Mouse (Mus musculus) kidney, embryonic 14.5 days (tissue): Measurements from ENCODE around the gene Kat14. TPM values are rescaled to one million over a fixed set of nuclear protein-coding genes. Genes with fewer than 3 reads are reported as not detected.

Experiments
- ATAC-seq: fragments of 200-750 bp; cut with Nextera tagmentation; 2 replicates; pipeline ENCODE4 v1.8.0; 2017; ENCODE audit warnings: moderate number of reproducible peaks, mild to moderate bottlenecking, moderate TSS enrichment, moderate library complexity; ENCODE audit not compliant: low FRiP score, low TSS enrichment
- H3K27ac ChIP-seq: fragments of 300-500 bp; sonication (generic); 2 replicates; pipeline ENCODE4 v1.5.1; 2014; ENCODE audit warnings: low read depth, mild to moderate bottlenecking, low read length, moderate library complexity, mixed read lengths
- H3K27me3 ChIP-seq: fragments of 300-500 bp; sonication (generic); 2 replicates; pipeline ENCODE4 v1.6.1; 2014; ENCODE audit warnings: mild to moderate bottlenecking, low read length; ENCODE audit not compliant: control insufficient read depth, insufficient read depth
- H3K36me3 ChIP-seq: fragments of 300-500 bp; sonication (generic); 2 replicates; pipeline ENCODE4 v1.6.1; 2014; ENCODE audit warnings: low read length, mixed read lengths; ENCODE audit not compliant: control insufficient read depth, insufficient read depth
- H3K4me1 ChIP-seq: fragments of 300-500 bp; sonication (generic); 2 replicates; pipeline ENCODE4 v1.6.1; 2014; ENCODE audit warnings: low read length, mixed read lengths; ENCODE audit not compliant: control insufficient read depth, insufficient read depth
- H3K4me2 ChIP-seq: fragments of 300-500 bp; sonication (generic); replicated peaks from 2 replicates; pipeline ENCODE4 v1.6.1; 2014; ENCODE audit warnings: low read depth, mild to moderate bottlenecking, low read length
- H3K4me3 ChIP-seq: fragments of 300-500 bp; sonication (generic); 2 replicates; pipeline ENCODE4 v1.5.1; 2014; ENCODE audit warnings: mild to moderate bottlenecking, low read length
- H3K9ac ChIP-seq: fragments of 300-500 bp; sonication (generic); 2 replicates; pipeline ENCODE4 v1.6.1; 2014; ENCODE audit warnings: low read depth, mild to moderate bottlenecking, low read length, moderate library complexity
- H3K9me3 ChIP-seq: fragments of 300-500 bp; sonication (generic); 2 replicates; pipeline ENCODE4 v1.6.1; 2016; ENCODE audit warnings: low read length; ENCODE audit not compliant: control insufficient read depth
- WGBS: fragments of 180-500 bp; shearing (Covaris S2); extraction: QIAGEN DNeasy Blood & Tissue Kit; methylation state at CpG from one replicate; pipeline ENCODE4 v1.1.7; 2014; 5-methylcytosine and 5-hydroxymethylcytosine counted together
- polyA plus RNA-seq: library from polyadenylated mRNA; unstranded; fragments of >200 nt; fragmentation: Nextera tagmentation; extraction: Ambion mirVana; gene quantifications from 2 replicates; pipeline ENCODE4 v1.2.1, GENCODE M21; 2014

The Kat14 gene
- polyA plus RNA-seq, 1 experiment from 2014 or later: 47.5 TPM

- H3K4me1 ChIP-seq: 0 out of 2 replicates have a peak, but pooled peaks cover 5% of the 10 kb centered on the region
- no peak overlapping the region for H3K4me2 ChIP-seq
- ATAC-seq: no peak
- no peak overlapping the region for H3K9ac ChIP-seq
- H3K4me3 ChIP-seq: no peak overlapping the region
- H3K9me3 ChIP-seq: no peaks in the 10 kb centered on the region
- WGBS: 74% methylated on average over 8 of the region's 8 CpGs
- H3K27me3 ChIP-seq: no peaks in the 10 kb centered on the region
- no peak overlapping the region for H3K27ac ChIP-seq
- H3K36me3 ChIP-seq: no peaks in the 10 kb centered on the region
Observed at GRCm38 (mm10) chr2:144428659-144429058, 59.9 kb downstream of the Kat14 start.

- 0 out of 2 replicates have a peak, but pooled peaks have one; percentile 21 for ATAC-seq
- 62% methylated on average over 7 of the region's 7 CpGs for WGBS
- H3K4me1 ChIP-seq: 0 out of 2 replicates have a peak, but pooled peaks cover 5% of the 10 kb centered on the region
- no peak overlapping the region for H3K4me2 ChIP-seq
- no peak overlapping the region for H3K27ac ChIP-seq
- H3K4me3 ChIP-seq: no peak overlapping the region
- no peaks in the 10 kb centered on the region for H3K27me3 ChIP-seq
- H3K9me3 ChIP-seq: no peaks in the 10 kb centered on the region
- no peaks in the 10 kb centered on the region for H3K36me3 ChIP-seq
- H3K9ac ChIP-seq: no peak overlapping the region
Observed at GRCm38 (mm10) chr2:144429171-144429570, 60.4 kb downstream of the Kat14 start.

GRCm38 (mm10) chr2:144431286-144431825, 62.6 kb downstream of the Kat14 start:
- H3K27me3 ChIP-seq: no peaks in the 10 kb centered on the region
- 0 out of 2 replicates have a peak, but pooled peaks cover 5% of the 10 kb centered on the region for H3K4me1 ChIP-seq
- H3K9ac ChIP-seq: no peak overlapping the region
- ATAC-seq: no peak
- WGBS: 87% methylated on average over 5 of the region's 5 CpGs
- no peaks in the 10 kb centered on the region for H3K9me3 ChIP-seq
- H3K27ac ChIP-seq: no peak overlapping the region
- no peaks in the 10 kb centered on the region for H3K36me3 ChIP-seq
- no peak overlapping the region for H3K4me2 ChIP-seq
- H3K4me3 ChIP-seq: no peak overlapping the region

- no peaks in the 10 kb centered on the region for H3K4me1 ChIP-seq
- no peak overlapping the region for H3K9ac ChIP-seq
- no peak overlapping the region for H3K27ac ChIP-seq
- 85% methylated on average over 10 of the region's 10 CpGs for WGBS
- no peaks in the 10 kb centered on the region for H3K27me3 ChIP-seq
- no peak overlapping the region for H3K4me2 ChIP-seq
- no peaks in the 10 kb centered on the region for H3K36me3 ChIP-seq
- no peak for ATAC-seq
- no peaks in the 10 kb centered on the region for H3K9me3 ChIP-seq
- H3K4me3 ChIP-seq: no peak overlapping the region
Observed at GRCm38 (mm10) chr2:144435679-144436078, 66.9 kb downstream of the Kat14 start.

- 60% methylated on average over 4 of the region's 4 CpGs for WGBS
- no peaks in the 10 kb centered on the region for H3K36me3 ChIP-seq
- no peak overlapping the region for H3K27ac ChIP-seq
- H3K27me3 ChIP-seq: no peaks in the 10 kb centered on the region
- no peaks in the 10 kb centered on the region for H3K9me3 ChIP-seq
- H3K4me1 ChIP-seq: no peaks in the 10 kb centered on the region
- ATAC-seq: no peak
- H3K4me2 ChIP-seq: no peak overlapping the region
- H3K4me3 ChIP-seq: no peak overlapping the region
- H3K9ac ChIP-seq: no peak overlapping the region
Observed at GRCm38 (mm10) chr2:144438424-144438823, 69.6 kb downstream of the Kat14 start.

GRCm38 (mm10) chr2:144439191-144439700, 70.5 kb downstream of the Kat14 start:
- Histone ChIP-seq H3K9ac (no peak overlapping the region), H3K9me3 (no peaks in the 10 kb centered on the region), H3K36me3 (no peaks in the 10 kb centered on the region), H3K4me3 (no peak overlapping the region), H3K4me1 (no peaks in the 10 kb centered on the region), H3K27ac (no peak overlapping the region), H3K27me3 (no peaks in the 10 kb centered on the region), H3K4me2 (no peak overlapping the region)
- 80% methylated on average over 3 of the region's 3 CpGs for WGBS
- ATAC-seq: no peak

- no peaks in the 10 kb centered on the region for H3K9me3 ChIP-seq
- no peak overlapping the region for H3K9ac ChIP-seq
- H3K4me3 ChIP-seq: no peak overlapping the region
- H3K4me1 ChIP-seq: no peaks in the 10 kb centered on the region
- 66% methylated on average over 11 of the region's 11 CpGs for WGBS
- no peak for ATAC-seq
- H3K36me3 ChIP-seq: no peaks in the 10 kb centered on the region
- H3K27ac ChIP-seq: no peak overlapping the region
- H3K4me2 ChIP-seq: no peak overlapping the region
- no peaks in the 10 kb centered on the region for H3K27me3 ChIP-seq
Observed at GRCm38 (mm10) chr2:144441386-144441915, 72.7 kb downstream of the Kat14 start.

- no peak overlapping the region for H3K4me2 ChIP-seq
- no peak overlapping the region for H3K9ac ChIP-seq
- H3K36me3 ChIP-seq: no peaks in the 10 kb centered on the region
- no peaks in the 10 kb centered on the region for H3K27me3 ChIP-seq
- WGBS: 87% methylated on average over 7 of the region's 7 CpGs
- no peak for ATAC-seq
- H3K4me3 ChIP-seq: no peak overlapping the region
- no peaks in the 10 kb centered on the region for H3K4me1 ChIP-seq
- no peaks in the 10 kb centered on the region for H3K9me3 ChIP-seq
- H3K27ac ChIP-seq: no peak overlapping the region
Observed at GRCm38 (mm10) chr2:144446360-144446999, 77.7 kb downstream of the Kat14 start.

GRCm38 (mm10) chr2:144450378-144450777, 81.6 kb downstream of the Kat14 start:
- WGBS: 81% methylated on average over 2 of the region's 2 CpGs
- Histone ChIP-seq H3K9me3 (no peaks in the 10 kb centered on the region), H3K9ac (no peak overlapping the region), H3K27me3 (no peaks in the 10 kb centered on the region), H3K4me1 (no peaks in the 10 kb centered on the region), H3K27ac (no peak overlapping the region), H3K36me3 (no peaks in the 10 kb centered on the region), H3K4me3 (no peak overlapping the region), H3K4me2 (no peak overlapping the region)
- ATAC-seq: no peak
